Mouse (Mus musculus) liver, adult 2 months (tissue): ENCODE measurements at regions not wholly inside any gene's neighbourhood (a gene's known extent, or its start where the extent isn't known, plus 50 kb on each side); places are given as distances from the start of the nearest gene placed in this dataset.

ENCODE experiments used
- CTCF ChIP-seq: fragments of 200-500 bp; IDR thresholded peaks from 2 replicates; pipeline ENCODE4 v1.5.1; 2011; ENCODE audit warnings: low read depth, low read length, control low read depth
- POLR2A ChIP-seq: fragments of 200-500 bp; IDR thresholded peaks from 2 replicates; pipeline ENCODE4 v1.6.1; 2011; ENCODE audit warnings: low read length, control low read depth; ENCODE audit not compliant: insufficient read depth; ENCODE audit errors: extremely low read depth

- no peak for TF ChIP-seq POLR2A
- no peak for TF ChIP-seq CTCF
Measured at GRCm38 (mm10) chr13:90464051-90464450, 374.6 kb upstream of the Xrcc4 start.
